Mouse (Mus musculus) monocyte, adult 2 months (primary cell): ENCODE measurements around the gene Trim25.
"Not testable (repeated sequence)": the region's sequence is repeated elsewhere in the genome, so short reads cannot be mapped to it uniquely, and the experiment has no call there.

ENCODE experiments used
- DNase-seq, 2 experiments: peaks; one replicate each; pipeline ENCODE4 v3.0.0; 2022; ENCODE audit warnings: low spot score in 2 of 2, low read depth in 1 of 2

Gene Trim25

DNA sequence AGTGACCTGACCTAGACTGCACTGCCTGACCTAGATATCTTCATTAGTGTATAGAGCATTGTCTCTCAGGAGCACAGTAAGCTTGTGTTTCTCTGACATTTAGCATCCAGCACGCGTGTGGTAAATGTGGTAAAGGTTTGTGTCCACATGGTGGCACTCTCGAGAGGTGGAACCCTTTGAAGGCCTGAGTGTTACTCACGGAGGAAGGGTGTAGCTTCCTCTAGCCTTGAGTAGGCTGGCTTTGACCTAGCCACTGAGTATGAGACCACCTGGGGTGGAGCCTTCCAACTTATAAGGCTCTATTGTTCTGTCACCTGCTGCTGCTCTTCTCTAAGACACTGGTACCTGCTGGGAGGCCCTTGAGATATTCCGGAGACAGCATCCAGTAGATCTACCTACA is 5.6 kb upstream of the Trim25 start:
- peak; percentile 30 to 70 for DNase-seq

DNA sequence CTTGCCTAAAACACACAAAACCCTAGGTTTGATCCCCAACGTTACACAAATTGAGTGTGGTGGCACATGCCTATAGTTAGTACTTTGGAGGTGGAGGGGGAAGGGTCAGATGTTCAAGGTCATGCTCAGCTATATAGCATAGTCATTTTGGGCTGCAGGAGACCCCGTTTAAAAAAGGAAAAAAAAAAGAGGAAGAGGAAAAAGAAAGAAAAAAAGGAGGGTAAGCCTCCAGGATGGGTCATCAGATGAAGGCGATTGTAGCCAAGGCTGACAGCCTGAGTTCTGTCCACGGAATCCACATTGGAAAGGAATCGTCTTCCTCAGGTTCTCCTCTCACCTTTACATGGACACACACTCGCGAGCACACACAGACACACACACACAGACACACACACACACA is 4.7 kb upstream of the Trim25 start:
- DNase-seq = no peak

DNA sequence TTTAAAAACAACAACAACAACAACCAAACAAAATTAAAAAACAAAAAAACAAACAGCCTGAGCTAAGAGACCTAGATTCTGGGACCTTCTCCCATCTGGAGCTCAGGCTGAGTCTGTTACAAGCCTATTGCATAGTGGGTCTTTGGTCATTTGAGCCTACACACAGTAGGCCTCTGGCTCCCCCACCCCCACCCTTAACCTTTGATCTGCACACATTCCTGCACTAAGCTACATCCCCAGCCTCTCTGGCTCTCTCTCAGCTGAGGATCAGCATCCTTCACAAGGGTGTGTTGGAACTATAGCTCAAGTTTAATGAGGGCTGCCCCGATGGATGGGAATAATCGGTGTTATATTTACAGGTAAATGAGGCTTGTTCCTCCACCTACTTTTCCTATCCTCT is 3.6 kb upstream of the Trim25 start:
- DNase-seq = no peak

DNA sequence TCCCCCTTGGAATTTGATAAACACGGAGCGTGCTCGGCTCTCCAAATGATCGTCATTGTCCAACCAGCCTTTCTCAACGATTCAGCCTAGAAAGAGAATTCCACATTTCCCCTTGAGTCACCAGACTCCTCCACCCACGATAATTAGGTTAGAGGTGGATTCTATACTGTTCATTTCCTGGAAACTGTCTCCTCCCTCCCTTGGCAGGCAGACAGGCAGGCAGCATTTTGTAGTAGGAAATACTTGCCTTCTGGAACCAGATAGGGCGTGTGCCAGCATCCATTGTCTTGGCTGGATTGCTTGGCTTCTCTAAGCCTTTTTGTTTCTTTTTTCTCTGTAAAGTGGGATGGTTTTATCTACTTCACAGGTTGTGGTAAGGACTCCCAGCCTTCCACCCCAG is 2.7 kb upstream of the Trim25 start:
- DNase-seq = no peak

DNA sequence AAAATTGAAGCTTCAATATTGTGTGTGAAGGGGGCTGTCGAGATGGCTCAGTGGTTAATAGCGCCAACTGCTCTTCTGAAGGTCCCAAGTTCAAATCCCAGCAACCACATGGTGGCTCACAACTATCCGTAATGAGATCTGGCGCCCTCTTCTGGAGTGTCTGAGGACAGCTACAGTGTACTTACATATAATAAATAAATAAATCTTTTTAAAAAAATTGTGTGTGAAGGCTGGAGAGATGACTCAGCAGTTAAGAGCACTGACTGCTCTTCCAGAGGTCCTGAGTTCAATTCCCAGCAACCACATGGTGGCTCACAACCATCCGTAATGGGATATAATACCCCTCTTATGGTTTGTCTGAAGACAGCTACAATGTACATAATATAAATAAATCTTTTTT is 1.8 kb upstream of the Trim25 start:
- DNase-seq = not testable (repeated sequence)

DNA sequence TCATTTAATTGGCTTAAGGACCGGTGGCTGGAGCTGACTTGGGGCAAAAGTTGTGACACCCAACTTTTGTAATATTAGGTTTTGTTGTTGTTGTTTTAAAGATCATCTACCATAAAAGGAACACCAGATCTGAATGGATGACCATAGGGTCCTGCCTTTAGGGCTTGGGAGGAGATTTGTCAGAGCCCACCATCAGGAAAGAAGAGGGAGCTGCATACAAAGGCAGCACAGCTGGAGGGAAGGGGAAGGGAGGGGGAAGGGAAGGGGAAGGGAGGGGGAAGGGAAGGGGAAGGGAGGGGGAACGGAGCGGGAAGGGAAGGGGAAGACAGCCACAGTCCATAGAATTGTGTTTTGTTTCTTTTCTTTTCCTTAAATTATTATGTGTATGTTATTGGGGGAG is 770 bp upstream of the Trim25 start:
- DNase-seq = no peak

DNA sequence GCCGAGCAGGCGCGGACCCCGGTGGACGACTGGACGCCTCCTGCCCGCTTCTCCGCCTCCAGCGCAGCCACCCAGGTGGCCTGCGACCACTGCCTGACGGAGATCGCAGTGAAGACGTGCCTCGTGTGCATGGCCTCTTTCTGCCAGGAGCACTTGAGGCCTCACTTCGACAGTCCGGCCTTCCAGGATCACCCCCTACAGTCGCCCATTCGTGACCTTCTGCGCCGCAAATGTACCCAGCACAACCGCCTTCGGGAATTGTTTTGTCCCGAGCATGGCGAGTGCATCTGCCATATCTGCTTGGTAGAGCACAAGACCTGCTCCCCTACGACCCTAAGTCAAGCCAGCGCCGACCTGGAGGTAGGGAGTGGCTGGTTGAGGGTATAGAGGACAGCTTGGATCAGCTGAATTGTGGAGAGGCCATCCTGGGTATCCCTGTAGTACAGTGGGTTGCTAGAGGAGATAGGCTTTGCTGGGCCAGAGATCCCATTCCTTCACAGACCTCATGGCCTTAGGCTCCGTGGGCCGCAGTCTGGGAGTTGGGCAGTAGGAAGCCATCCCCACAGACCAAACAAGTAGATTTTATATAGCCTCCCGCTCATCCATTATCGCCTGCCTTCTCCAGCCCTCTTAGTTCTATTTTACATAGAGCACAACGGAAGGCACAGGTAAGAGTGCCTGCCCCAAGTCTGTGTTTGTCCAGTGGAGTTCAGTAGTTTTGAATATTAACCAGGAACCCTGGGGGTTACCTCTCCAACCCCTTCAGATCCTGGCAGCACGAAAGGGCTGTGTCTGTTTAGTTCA is 749 bp downstream of the Trim25 start:
- DNase-seq = no peak

DNA sequence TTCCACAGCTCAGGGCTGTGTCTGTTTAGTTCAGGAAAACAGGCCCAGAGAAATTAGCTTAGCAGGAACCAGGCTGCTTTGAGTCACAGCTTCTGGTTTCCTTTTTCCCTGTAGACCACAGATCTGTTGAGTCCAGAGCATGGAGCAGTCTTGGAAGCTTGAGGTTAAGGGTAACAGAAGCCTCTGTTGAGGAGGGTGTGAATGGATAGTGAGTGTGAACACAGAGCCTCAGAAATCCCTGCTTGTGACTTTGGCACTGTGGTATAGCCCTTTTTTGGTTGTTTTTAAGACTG is 1.3 kb downstream of the Trim25 start:
- DNase-seq = no peak

DNA sequence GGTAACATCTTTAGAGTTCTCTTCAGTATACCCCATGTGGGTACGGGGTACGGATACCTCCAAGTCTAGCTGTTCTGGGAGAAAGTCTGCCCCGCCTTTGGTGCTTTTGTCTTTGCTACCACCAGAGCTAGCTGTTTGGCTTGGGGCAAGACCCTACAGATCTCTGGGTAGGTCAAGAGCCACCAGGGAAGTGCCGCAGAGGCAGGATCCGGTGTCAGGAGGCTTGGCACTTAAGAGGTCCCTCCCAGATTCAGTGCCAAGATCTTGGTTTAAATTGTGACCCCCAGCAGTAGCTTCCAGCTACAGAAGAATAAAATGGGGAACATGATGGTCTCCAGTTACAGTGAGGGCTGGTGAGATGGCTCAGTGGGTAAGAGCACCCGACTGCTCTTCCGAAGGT is 2.4 kb downstream of the Trim25 start:
- DNase-seq = no peak

DNA sequence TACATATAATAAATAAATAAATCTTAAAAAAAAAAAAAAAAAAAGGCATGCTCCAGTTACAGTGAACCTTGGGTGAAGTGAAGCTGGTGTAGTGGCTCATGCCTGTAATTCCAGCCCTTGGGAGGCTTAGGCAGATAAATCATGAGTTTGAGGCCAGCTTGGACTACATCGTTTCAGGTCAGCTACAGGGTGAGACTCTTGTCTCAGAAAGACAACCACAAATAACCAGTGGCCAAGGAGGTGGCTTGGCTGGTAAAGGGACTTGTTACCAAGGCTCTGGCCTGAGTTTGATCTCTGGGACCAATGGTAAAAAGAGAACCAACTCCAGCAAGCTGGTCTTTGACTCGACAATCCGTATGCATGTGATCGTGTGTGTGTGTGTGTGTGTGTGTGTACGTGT is 2.9 kb downstream of the Trim25 start:
- DNase-seq = no peak

DNA sequence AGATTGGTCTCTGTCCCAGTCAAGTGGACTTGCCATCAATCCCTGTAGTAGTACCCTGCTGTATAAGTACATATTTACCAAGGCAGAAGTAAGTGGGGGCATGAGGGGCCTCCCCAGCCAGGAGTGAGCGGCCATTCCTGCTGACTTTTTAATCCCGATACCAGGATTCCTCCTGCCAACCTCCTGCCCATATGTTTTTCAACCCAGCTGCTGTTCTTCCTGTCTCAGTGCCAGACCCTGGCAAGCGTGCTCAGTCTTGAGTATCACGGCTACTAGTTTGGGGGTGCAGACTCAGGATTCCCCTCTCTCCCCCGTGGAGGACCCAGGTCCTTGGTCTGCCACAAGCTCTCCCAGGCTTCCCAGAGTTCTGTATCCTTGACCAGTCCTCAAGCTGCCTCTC is 3.4 kb downstream of the Trim25 start:
- DNase-seq = no peak

DNA sequence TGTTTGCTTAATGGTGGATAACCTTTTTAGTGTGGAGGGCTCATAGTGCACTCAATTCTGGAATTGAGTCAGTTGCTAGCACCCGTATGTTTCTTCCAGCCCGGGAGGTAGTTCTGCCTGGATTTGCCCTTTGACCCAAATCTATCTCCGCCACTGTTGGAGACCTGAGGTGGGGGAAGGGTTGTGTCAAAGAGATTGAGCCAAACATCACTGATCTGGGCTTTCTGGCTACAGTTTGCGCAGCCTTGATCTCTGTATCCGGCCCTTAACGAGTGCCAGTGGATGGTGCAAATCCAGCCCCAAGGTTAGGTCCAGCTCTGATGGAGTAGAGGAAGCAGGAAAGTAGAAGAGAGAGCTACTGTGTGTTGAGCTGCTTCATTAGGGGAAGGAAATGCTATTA is 3.9 kb downstream of the Trim25 start:
- DNase-seq = no peak

DNA sequence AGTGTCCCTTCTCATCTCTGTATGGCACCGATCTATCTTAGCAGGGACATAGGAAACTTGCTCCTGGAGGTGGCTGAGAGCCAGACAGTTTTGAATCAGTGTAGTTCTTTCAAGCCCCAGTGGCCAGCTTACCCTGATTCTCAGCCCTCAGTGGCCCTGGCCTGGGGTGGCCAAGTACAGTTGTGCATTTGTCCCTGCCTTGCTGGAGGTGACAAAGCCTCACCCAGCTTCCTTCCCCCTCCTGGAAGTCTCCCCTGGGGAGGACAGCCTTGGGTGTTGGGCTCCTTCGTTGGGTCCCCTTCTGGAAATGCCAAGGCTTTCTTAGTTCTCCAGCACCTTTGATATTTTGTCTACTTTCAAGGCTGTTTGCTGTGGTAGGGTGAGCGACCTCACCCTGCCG is 4.5 kb downstream of the Trim25 start:
- DNase-seq = no peak

DNA sequence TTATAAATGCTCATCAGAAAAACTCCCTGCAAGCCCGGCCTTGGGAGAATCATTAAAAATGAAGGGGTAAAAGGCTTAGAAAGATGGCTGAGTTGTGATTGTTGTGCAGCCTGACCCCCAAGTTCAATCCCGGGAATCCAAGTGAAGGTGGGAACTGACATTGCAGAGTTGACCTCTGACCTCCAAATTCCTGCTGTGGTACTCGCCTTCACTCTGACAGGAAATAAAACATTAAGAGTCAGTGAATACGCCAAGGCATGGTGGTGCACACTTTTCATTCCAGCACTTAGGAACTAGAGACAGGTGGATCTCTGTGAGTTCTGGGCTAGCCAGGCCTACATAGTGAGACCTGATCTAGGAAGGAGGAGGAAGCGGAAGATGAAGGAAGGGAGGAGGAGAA is 6.3 kb downstream of the Trim25 start:
- no peak for DNase-seq

DNA sequence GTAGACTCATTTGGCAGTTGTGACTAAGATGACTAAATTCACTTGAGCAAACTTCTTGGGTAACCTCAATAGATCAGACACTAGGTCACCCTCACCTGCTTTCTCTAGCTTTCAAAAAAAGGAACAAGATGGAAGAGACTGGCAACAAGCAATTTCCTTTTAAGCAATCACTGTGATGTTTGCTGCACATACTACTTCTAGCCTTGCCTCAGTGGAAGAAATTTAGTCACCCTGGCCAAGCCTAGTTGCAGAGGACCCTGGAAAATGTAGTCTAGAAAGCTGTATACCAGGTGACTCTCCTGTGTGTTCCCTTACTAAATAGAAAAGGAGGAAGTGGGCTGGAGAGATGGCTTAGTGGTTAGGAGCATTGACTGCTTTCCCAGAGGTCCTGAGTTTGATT is 7.2 kb downstream of the Trim25 start:
- no peak for DNase-seq

DNA sequence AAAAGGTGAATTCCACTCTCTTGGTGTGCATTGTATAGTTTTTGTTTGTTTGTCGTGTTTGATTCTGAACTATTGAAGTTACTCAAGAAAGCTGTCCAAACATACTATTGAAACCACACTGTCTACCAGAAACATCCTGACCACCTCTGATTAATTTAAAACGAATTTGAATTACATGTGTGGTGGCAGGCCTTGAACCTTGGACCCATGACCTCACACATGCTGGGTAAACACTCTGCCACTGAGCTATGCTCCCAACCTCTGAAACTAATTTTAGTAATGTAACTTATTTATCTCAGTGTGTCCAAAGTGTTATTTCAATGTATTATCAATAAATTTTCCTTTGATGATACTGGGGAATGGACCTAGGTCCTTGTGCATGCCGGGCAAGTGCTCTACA is 8.4 kb downstream of the Trim25 start:
- no peak for DNase-seq

DNA sequence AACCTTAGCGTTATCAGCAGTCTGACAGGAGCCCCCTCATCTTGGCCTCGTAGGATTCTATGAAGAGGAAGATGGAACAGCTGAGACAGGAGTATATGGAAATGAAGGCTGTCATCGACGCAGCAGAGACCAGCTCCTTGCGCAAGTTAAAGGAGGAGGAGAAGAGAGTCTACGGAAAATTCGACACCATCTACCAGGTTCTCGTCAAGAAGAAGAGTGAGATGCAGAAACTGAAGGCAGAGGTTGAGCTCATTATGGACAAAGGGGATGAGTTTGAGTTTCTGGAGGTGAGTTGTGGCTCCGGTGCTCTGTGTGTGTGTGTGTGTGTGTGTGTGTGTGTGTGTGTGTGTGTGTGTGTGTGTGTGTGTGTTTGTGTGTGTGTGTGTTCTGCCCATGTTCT is 9.9 kb downstream of the Trim25 start:
- DNase-seq = no peak

DNA sequence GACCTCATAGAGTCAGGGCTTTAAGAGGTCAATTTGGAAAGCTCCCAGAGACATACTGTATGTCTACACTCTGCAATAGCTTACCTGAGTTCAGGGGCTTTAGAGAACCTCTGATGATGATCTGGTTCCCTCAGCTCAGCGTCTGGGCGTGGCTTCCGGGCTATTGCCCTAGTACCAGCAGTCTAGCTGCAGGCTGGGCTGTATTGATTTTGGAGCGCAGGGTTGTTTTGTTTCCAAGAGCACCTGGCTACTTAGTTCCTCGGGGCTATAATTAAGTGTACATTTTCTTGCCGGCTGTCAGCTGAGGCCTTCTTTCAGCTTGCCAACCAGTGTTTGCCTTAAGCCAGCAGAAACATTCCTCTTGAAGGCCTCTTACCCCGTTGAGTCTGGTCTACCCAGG is 10.3 kb downstream of the Trim25 start:
- no peak for DNase-seq

DNA sequence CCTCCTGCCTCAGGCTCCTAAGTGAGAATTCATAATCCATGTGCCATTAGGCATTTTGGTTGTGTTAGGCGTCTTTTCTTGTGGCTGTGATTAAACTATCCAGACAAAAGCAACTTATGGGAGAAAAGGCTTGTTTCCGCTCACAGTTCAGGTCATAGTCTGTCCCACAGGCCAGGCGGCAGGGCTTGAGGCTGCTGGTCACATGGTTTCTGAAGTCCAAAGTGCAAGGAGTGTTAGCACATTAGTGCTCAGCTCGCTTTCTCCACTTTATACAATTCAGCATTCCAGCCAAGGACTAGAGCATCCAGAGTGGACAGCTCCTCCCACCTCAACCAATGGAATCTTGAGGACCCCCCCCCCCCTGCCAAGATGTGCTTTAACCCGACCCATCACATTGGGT is 13.1 kb downstream of the Trim25 start:
- DNase-seq = no peak

DNA sequence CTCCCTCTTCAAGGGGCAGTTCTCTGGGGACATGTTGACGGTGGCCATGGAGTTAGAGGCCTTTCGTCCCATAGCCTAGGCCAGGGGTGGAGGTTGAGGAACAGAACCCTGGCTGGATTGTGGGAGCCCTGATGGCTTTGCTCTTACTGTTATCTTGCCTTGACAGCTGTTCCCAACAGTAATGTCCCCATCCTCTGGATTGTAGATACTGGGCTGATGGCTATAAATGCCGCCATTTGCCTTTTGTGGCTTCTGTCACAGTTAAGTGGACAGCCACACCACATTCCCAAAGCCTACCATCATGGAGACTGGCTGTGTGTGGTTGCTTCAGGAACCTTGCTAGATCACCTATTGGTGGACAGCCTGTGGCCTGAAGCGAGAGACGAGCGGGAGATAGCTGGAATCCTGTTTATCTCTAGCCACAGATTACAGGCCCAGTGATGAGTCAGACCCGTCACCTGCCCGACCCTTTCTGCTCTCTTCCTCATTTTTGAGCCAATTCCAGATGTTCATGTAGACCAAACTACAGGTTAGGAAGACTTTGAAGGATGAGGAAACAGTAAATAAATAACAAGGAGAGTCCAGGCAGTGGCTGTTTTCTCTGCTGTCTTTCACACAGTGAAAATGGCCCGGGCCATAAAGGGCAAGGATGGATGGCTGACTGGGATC is 18.5 kb downstream of the Trim25 start:
- DNase-seq = no peak

DNA sequence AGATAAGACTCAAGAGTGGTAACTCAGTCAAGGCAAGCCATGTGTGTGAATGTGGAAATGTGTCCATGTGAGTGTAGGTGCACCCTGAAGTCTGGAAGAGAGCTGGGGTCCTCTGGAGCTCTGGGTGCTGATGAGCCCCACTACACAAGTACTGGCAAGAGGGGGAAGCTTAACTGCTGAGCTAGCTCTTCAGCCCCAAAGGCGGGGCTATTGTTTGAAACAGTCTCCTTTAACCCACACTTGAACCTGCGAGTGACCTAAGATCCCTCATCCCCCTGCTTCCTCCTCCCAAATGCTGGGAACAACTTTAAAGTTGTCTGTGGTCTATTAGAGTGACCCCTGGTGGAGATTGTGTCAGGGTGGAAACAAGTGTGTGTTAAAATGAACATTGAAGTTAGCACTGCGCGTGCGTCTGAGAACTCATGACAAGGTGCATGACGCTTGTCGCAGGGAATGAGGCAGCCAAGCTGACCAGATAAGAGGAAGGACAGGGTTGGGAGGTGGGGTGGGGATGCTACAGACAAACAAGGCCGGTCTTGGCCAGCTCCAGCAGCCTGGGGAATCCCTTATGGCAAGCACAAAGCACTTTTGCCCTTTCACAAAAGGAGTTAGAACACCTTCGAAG is 21.6 kb downstream of the Trim25 start:
- DNase-seq = no peak

DNA sequence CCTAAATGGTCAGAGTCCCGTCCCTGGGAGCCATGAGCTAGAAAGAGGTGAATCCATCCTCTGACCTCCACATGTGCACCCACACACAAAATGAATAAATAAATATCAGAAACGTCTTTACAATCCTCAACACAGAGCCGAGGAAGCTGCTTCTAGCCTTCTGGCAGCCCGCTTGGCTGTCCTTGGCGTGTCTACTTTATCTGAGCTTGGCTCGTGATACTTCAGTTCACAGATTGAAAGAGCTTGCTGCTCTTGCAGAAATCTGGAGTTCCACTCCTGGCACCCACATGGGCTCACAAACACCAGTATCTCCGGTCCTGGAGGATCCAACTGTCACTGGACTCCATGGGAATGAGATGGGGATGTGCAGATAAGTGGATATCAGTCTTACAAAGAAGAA is 22.5 kb downstream of the Trim25 start:
- DNase-seq = no peak
